Mouse (Mus musculus) thymus, adult 2 months (tissue): ENCODE data around the gene Fmc1.

Experiments used
- CTCF ChIP-seq: fragments of 200-500 bp; IDR thresholded peaks from 2 replicates; pipeline ENCODE4 v1.5.1; 2012; ENCODE audit warnings: mild to moderate bottlenecking, control low read depth, low read length, moderate library complexity, borderline replicate concordance; ENCODE audit not compliant: control insufficient read depth, poor library complexity, insufficient read depth; ENCODE audit errors: extremely low read depth
- POLR2A ChIP-seq: fragments of 200-500 bp; IDR thresholded peaks from 2 replicates; pipeline ENCODE4 v1.6.1; 2012; ENCODE audit warnings: mild to moderate bottlenecking, low read length, control low read depth, moderate library complexity; ENCODE audit not compliant: control insufficient read depth, poor library complexity, insufficient read depth; ENCODE audit errors: extremely low read depth

- TF ChIP-seq CTCF (peak; percentile 56; the same call in 1 of the 2 replicates), POLR2A (peak; percentile 87)
Measured at GRCm38 (mm10) chr6:38533428-38534405, at the start of gene Fmc1.
